Mouse (Mus musculus) cerebellum, adult 2 months (tissue): ENCODE results near the gene Adgrl4. TPM values are rescaled to one million over a fixed set of nuclear protein-coding genes. Genes with fewer than 3 reads are reported as not detected.

Experiments
- DNase-seq, 2 experiments: peaks; one replicate each; pipeline ENCODE4 v3.0.0; 2021
- H3K27ac ChIP-seq: fragments of 200-500 bp; 2 replicates; pipeline ENCODE4 v1.5.1; 2012; ENCODE audit warnings: low read length, control low read depth, inconsistent platforms; ENCODE audit not compliant: insufficient read depth
- H3K27me3 ChIP-seq: fragments of 200-500 bp; 2 replicates; pipeline ENCODE4 v1.6.1; 2012; ENCODE audit warnings: inconsistent platforms, mild to moderate bottlenecking, low read length, moderate library complexity; ENCODE audit not compliant: control insufficient read depth, insufficient read depth
- H3K4me1 ChIP-seq: fragments of 200-500 bp; 2 replicates; pipeline ENCODE4 v1.6.1; 2011; ENCODE audit warnings: low read length; ENCODE audit not compliant: control insufficient read depth, insufficient read depth
- H3K4me3 ChIP-seq: fragments of 200-500 bp; replicated peaks from 2 replicates; pipeline ENCODE3; 2011; ENCODE audit warnings: mild to moderate bottlenecking, low read depth, low read length, control low read depth; ENCODE audit not compliant: insufficient read depth
- CTCF ChIP-seq: fragments of 200-500 bp; IDR thresholded peaks from 2 replicates; pipeline ENCODE4 v1.5.1; 2011; ENCODE audit warnings: low read depth, mild to moderate bottlenecking, control low read depth, low read length, moderate library complexity, borderline replicate concordance; ENCODE audit not compliant: insufficient read depth
- POLR2A ChIP-seq: fragments of 200-500 bp; IDR thresholded peaks from 2 replicates; pipeline ENCODE4 v1.6.1; 2011; ENCODE audit warnings: low read length, control low read depth, borderline replicate concordance; ENCODE audit not compliant: insufficient read depth
- WGBS: fragments of 180-500 bp; shearing (Covaris S2); methylation state at CpG from one replicate; pipeline ENCODE4 v1.1.7; 2018; 5-methylcytosine and 5-hydroxymethylcytosine counted together
- polyA plus RNA-seq: library from polyadenylated mRNA; depleted of rRNA; stranded (reverse); fragments of >200 nt; gene quantifications from 2 replicates; pipeline ENCODE4 v1.2.3, GENCODE M21; 2012; rRNA removed

Gene Adgrl4
- 16.9 and 19.4 TPM in 2 replicates for polyA plus RNA-seq

DNA sequence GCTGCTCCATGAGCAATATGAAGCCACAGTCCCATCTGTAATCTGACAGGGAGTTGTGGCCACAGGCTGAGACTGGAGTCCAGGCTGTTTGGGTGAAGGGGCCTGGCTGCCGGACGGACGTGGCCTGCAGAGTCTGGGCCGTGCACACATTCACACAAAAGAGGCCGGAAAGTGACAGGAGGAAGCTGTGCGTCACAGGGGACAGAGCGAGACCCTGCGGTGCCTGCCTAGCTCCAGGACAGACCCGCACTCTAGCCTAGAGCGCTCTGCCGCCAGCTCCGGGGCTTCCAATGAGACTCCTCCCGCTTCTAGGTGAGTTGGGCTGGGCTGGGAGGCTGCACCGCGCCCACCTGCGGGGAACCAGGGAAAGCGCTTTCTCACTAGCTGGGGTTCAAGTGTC is at the start of gene Adgrl4:
Gene Adgrl4 (plus strand): TSS at position 195 of the 400 bp plus-strand sequence.
- TF ChIP-seq POLR2A = no peak
- no peak for TF ChIP-seq CTCF
- no peak within 1 kb of the TSS for H3K4me3 ChIP-seq
- no peak for DNase-seq
- H3K27ac ChIP-seq = no peak within 1 kb of the TSS
- WGBS = 14% methylated on average over 17 of the region's 17 CpGs
- H3K27me3 ChIP-seq = no peaks in the 10 kb centered on the region
- no peaks in the 10 kb centered on the region; the same call in 1 of the 2 replicates for H3K4me1 ChIP-seq

DNA sequence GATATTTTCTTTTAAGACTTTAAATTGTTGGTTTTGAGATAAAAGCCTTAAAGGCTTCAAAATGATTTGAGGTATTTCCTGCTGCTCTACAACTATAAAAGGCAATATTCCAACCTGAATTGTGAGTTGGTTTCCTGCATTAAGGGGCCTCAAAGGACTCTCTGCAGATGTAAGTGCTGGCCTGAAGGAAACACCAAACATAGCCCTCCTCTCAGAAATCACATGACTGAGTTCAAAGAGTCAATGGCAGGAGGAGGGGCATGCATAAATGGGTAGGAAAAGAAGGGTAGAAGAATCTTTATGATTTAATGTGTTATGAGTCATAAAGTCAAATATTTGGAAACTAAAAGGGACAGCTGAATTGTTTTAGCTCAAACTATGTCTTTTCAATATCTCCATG is 46.8 kb upstream of the Adgrl4 start:
- TF ChIP-seq POLR2A (no peak), CTCF (no peak)
- H3K27me3 ChIP-seq = no peaks in the 10 kb centered on the region
- H3K4me1 ChIP-seq = no peaks in the 10 kb centered on the region
- no peak for DNase-seq
- no peak overlapping the region for H3K4me3 ChIP-seq
- no peak overlapping the region for H3K27ac ChIP-seq

DNA sequence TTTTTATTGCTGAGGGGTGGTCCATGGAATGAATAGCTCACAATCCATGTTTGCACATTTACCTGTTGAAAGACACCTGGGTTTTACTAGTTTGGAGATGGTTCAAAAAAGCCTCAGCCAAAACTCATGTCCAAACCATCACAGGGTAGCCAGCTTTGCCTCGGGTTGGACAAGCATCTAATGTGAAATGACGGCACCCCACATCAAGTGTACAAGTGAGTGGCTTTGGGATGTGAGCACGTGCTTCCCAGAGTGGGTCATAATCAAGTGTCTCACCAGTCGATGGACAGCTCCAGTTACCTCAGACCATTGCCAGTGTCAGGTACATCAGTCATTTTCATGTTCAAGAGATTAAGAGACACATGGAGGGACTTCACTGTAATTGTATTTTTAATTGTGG is 44.8 kb upstream of the Adgrl4 start:
- no peaks in the 10 kb centered on the region for H3K4me1 ChIP-seq
- TF ChIP-seq POLR2A = no peak
- TF ChIP-seq CTCF = no peak
- 32% methylated on average over 4 of the region's 4 CpGs for WGBS
- no peak for DNase-seq
- no peak overlapping the region for H3K27ac ChIP-seq
- H3K4me3 ChIP-seq = no peak overlapping the region
- no peaks in the 10 kb centered on the region for H3K27me3 ChIP-seq

DNA sequence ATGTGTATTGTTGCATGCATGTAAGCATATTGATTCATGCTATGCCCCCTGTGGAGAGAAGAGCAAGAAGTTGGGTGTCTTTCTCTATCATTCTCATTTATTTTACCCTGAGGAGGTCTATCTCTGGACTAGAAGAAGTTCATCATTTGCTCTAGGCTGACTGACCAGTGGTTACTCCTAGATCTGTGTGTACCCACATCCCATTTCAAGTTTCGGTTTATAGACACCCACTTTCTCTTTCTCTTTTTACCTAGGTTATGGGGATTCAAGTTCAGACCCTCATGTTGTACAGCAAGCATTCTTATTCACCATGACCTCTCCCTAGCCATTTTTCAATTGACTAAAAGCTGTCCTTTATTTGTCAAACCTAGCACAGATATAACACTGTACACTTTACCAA is 44.4 kb upstream of the Adgrl4 start:
- DNase-seq = no peak
- Histone ChIP-seq H3K4me3 (no peak overlapping the region), H3K27me3 (no peaks in the 10 kb centered on the region), H3K27ac (no peak overlapping the region), H3K4me1 (no peaks in the 10 kb centered on the region)
- TF ChIP-seq POLR2A (no peak), CTCF (no peak)
- WGBS = 97% methylated on average over 1 of the region's 1 CpGs

DNA sequence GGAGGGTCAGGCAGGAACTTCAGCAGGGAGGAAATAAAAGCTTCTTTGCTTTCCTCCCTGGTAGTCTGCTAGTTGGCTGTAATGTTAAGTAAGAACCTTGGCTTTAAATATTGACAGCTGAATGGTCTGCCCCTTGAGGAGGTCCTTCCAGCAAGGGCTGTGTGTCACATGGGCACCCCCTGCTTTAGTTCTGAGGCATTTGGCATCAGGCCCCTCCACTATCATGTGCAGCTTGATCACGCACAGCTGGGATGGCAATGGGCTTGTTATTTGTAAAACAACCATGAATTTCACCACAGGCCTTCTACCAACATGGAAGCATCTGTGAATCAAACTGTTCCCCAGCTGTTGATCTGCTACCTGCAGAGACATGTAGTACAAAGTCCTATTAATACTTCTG is 38.4 kb upstream of the Adgrl4 start:
- H3K4me1 ChIP-seq = no peaks in the 10 kb centered on the region
- TF ChIP-seq POLR2A (no peak), CTCF (no peak)
- no peak overlapping the region for H3K27ac ChIP-seq
- H3K4me3 ChIP-seq = no peak overlapping the region
- no peak for DNase-seq
- WGBS = 48% methylated on average over 1 of the region's 1 CpGs
- no peaks in the 10 kb centered on the region; the same call in 1 of the 2 replicates for H3K27me3 ChIP-seq

DNA sequence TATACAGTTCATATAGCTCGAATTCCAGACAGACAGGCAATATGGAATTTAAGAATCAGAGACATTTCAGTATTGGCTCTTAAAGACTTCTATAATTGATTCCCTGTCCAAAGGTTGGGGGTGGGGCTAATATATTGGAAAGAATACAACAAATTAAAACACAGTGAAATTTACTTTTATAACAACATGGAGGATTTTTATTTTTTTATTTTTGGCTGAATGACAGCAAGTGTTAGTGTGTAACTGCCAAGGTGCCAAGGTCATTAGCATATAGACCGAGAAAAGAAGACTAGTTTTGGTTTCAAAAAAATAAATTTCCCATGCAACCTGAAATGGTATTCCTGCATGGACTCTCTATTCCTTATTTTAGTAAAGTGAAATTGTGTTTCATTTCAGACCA is 26.7 kb upstream of the Adgrl4 start:
- H3K4me3 ChIP-seq = no peak overlapping the region
- no peak for TF ChIP-seq POLR2A
- no peak for TF ChIP-seq CTCF
- H3K27ac ChIP-seq = no peak overlapping the region
- H3K4me1 ChIP-seq = no peaks in the 10 kb centered on the region
- WGBS = 79% methylated on average over 2 of the region's 2 CpGs
- H3K27me3 ChIP-seq = no peaks in the 10 kb centered on the region
- DNase-seq = no peak

DNA sequence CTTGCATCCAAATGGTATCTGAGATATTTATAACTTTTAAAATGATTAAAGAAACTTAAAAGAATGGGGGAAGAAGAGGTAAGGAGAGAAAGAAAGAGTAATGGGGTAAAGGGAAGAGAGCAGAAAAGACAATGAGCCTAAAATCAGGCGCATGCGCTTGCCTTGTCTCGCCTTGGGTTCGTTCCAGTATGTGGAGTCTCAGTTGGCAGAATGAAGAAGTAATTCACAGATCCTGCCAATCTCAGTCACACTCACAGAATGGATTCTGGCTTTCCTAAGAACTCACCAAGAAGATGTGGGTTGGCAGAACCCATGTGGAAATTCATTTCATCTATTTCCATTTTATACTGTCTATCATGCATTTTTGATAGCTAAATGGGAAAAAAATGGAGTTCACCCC is 26.2 kb upstream of the Adgrl4 start:
- no peak overlapping the region for H3K4me3 ChIP-seq
- peak in 1 of 2 experiments; percentile 10 for DNase-seq
- no peaks in the 10 kb centered on the region for H3K4me1 ChIP-seq
- WGBS = 27% methylated on average over 4 of the region's 4 CpGs
- no peaks in the 10 kb centered on the region for H3K27me3 ChIP-seq
- no peak overlapping the region for H3K27ac ChIP-seq
- TF ChIP-seq CTCF (no peak), POLR2A (no peak)

DNA sequence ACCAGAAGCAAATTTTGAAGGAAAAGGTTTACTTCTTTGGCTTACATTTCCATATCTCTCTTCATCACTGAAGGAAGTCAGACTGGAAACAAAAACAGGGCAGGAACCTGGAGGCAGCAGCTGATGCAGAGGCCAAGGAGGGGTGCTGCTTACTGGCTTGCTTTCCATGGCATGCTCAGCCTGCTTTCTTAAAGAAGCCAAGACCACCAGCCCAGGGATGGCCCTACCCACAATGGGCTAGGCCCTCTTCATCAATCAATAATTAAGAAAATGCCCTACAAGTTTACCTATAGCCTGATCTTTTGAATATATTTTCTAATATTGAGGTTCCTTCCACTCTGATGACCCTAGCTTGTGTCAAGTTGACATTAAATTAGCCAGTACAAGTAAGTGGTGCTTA is 20.8 kb upstream of the Adgrl4 start:
- H3K4me1 ChIP-seq = no peaks in the 10 kb centered on the region
- no peak overlapping the region for H3K27ac ChIP-seq
- TF ChIP-seq CTCF (no peak), POLR2A (no peak)
- DNase-seq = no peak
- H3K4me3 ChIP-seq = no peak overlapping the region
- H3K27me3 ChIP-seq = no peaks in the 10 kb centered on the region
